Mouse (Mus musculus): ENCODE results near the gene Zkscan4.
A peak's percentile ranks its signal among the peaks of the same experiment; 100 is the strongest.
"Not testable (repeated sequence)": the region's sequence is repeated elsewhere in the genome, so short reads cannot be mapped to it uniquely, and the experiment has no call there.

The Zkscan4 gene

GRCm38 (mm10) chr13:21478759-21479670 lies at the start of gene Zkscan4, which contains the start of gene Gm10065:
Gene Zkscan4, plus strand, starts transcription at chr13:21478907.
Gene Gm10065, minus strand, starts transcription at chr13:21479441.
- peak; percentile 38 for DNase-seq (ENCODE audit: low read depth, low spot score)

GRCm38 (mm10) chr13:21435476-21435875 lies 43.2 kb upstream of the Zkscan4 start:
- DNase-seq (ENCODE audit: low read depth, low spot score) = no peak

GRCm38 (mm10) chr13:21440503-21441206 lies 38.1 kb upstream of the Zkscan4 start, which contains the start of gene Pgbd1:
Gene Pgbd1, minus strand, starts transcription at chr13:21441058.
- peak; percentile 72 for DNase-seq (ENCODE audit: low read depth, low spot score)

- DNase-seq (ENCODE audit: low read depth, low spot score) = no peak
Observed at GRCm38 (mm10) chr13:21441207-21441572, 37.5 kb upstream of the Zkscan4 start.

GRCm38 (mm10) chr13:21446796-21447195 lies 31.9 kb upstream of the Zkscan4 start:
- DNase-seq (ENCODE audit: low read depth, low spot score) = no peak

GRCm38 (mm10) chr13:21447856-21448614 lies 30.7 kb upstream of the Zkscan4 start:
- no peak for DNase-seq (ENCODE audit: low read depth, low spot score)

- DNase-seq (ENCODE audit: low read depth, low spot score) = no peak
Observed at GRCm38 (mm10) chr13:21453042-21453441, 25.7 kb upstream of the Zkscan4 start.

- peak; percentile 86 for DNase-seq (ENCODE audit: low read depth, low spot score)
Observed at GRCm38 (mm10) chr13:21453449-21453848, 25.3 kb upstream of the Zkscan4 start, which contains the start of gene Zscan26. Gene Zscan26, minus strand, starts transcription at chr13:21453730.

- no peak for DNase-seq (ENCODE audit: low read depth, low spot score)
Observed at GRCm38 (mm10) chr13:21454133-21454532, 24.6 kb upstream of the Zkscan4 start.

GRCm38 (mm10) chr13:21456347-21456746 lies 22.4 kb upstream of the Zkscan4 start:
- DNase-seq (ENCODE audit: low read depth, low spot score) = no peak

GRCm38 (mm10) chr13:21462516-21462915 lies 16.2 kb upstream of the Zkscan4 start:
- not testable (repeated sequence) for DNase-seq (ENCODE audit: low read depth, low spot score)

GRCm38 (mm10) chr13:21467336-21467735 lies 11.4 kb upstream of the Zkscan4 start:
- no peak for DNase-seq (ENCODE audit: low read depth, low spot score)

GRCm38 (mm10) chr13:21468061-21469019 lies 10.4 kb upstream of the Zkscan4 start, which contains the start of gene Nkapl:
Gene Nkapl, minus strand, starts transcription at chr13:21468509.
- peak; percentile 81 for DNase-seq (ENCODE audit: low read depth, low spot score)

GRCm38 (mm10) chr13:21469097-21469496 lies 9.6 kb upstream of the Zkscan4 start:
- DNase-seq (ENCODE audit: low read depth, low spot score) = no peak

- DNase-seq (ENCODE audit: low read depth, low spot score) = no peak
Observed at GRCm38 (mm10) chr13:21472427-21472826, 6.3 kb upstream of the Zkscan4 start.

- no peak for DNase-seq (ENCODE audit: low read depth, low spot score)
Observed at GRCm38 (mm10) chr13:21486881-21487280, 8.2 kb downstream of the Zkscan4 start.

GRCm38 (mm10) chr13:21492847-21493246 lies 14.1 kb downstream of the Zkscan4 start:
- DNase-seq (ENCODE audit: low read depth, low spot score) = no peak

- no peak for DNase-seq (ENCODE audit: low read depth, low spot score)
Observed at GRCm38 (mm10) chr13:21495080-21495479, 16.4 kb downstream of the Zkscan4 start, which contains the start of gene AK157302. Gene AK157302, plus strand, starts transcription at chr13:21495223.

GRCm38 (mm10) chr13:21501182-21501581 lies 22.5 kb downstream of the Zkscan4 start, which contains the start of gene Gm11273:
Gene Gm11273, minus strand, starts transcription at chr13:21501418.
- not testable (repeated sequence) for DNase-seq (ENCODE audit: low read depth, low spot score)

GRCm38 (mm10) chr13:21502296-21502695 lies 23.6 kb downstream of the Zkscan4 start:
- DNase-seq (ENCODE audit: low read depth, low spot score) = no peak

All from forelimb bud, embryonic 11.5 days (tissue).